Mouse (Mus musculus): ENCODE measurements around the gene Zscan2.

DNA sequence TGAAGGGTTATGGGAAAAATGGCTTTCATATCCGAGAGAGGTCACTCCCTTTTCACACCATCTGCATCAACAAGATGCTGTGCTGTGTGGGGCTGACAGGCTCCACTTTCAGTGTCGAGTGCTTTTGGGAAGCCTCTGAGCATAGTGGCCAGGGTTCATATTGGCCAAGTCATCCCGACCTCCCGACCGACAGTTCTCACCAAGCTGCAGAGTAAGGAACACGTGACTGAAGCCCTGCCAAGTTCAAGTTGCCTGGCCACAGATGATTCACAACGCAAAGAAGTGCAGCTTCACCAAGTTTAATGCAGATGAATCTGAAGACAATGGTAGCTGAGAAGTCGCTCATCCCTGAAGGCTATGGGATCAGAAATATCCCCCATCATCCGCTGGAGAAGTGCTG lies 23.0 kb upstream of the Zscan2 start:
- TF ChIP-seq CTCF (conservative IDR thresholded peaks at IDR 0.05; ENCODE audit: low read length) (no peak), POU5F1 (IDR thresholded peaks at IDR 0.05; ENCODE audit: borderline replicate concordance, low read length) (no peak)
